Mouse (Mus musculus): ENCODE results near the gene Usp7.

GRCm38 (mm10) chr16:8645546-8645945 lies 146.6 kb downstream of the Usp7 start:
- TF ChIP-seq CTCF (IDR thresholded peaks at IDR 0.05; ENCODE audit: low read depth): no peak
- no peak for TF ChIP-seq EP300 (optimal IDR thresholded peaks at IDR 0.05)
